Mouse (Mus musculus) brain, embryonic 14.5 days (tissue): ENCODE data around the gene Hcfc2.

ENCODE experiments used
- CTCF ChIP-seq: fragments of 200-500 bp; IDR thresholded peaks from 2 replicates; pipeline ENCODE4 v1.5.1; 2012; ENCODE audit warnings: inconsistent platforms, mild to moderate bottlenecking, moderate library complexity, borderline replicate concordance; ENCODE audit not compliant: insufficient read depth, insufficient read length; ENCODE audit errors: extremely low read depth
- POLR2A ChIP-seq: fragments of 200-500 bp; IDR thresholded peaks from 2 replicates; pipeline ENCODE4 v1.6.1; 2012; ENCODE audit warnings: mild to moderate bottlenecking, inconsistent platforms, borderline replicate concordance; ENCODE audit not compliant: poor library complexity, insufficient read depth, insufficient read length, severe bottlenecking; ENCODE audit errors: extremely low read depth

- TF ChIP-seq CTCF (no peak), POLR2A (no peak)
Observed at GRCm38 (mm10) chr10:82770713-82771112, 74.8 kb downstream of the Hcfc2 start.
